Mouse (Mus musculus): ENCODE measurements around the gene Fsd1l. TPM values are rescaled to one million over a fixed set of nuclear protein-coding genes. Genes with fewer than 3 reads are reported as not detected.

The Fsd1l gene
- 1 to 10 TPM; 5.3 to 7.5 TPM for total RNA-seq (2021)
- long read RNA-seq, experiment 1, result 0 reads
- long read RNA-seq, experiment 2, result 0 reads

DNA sequence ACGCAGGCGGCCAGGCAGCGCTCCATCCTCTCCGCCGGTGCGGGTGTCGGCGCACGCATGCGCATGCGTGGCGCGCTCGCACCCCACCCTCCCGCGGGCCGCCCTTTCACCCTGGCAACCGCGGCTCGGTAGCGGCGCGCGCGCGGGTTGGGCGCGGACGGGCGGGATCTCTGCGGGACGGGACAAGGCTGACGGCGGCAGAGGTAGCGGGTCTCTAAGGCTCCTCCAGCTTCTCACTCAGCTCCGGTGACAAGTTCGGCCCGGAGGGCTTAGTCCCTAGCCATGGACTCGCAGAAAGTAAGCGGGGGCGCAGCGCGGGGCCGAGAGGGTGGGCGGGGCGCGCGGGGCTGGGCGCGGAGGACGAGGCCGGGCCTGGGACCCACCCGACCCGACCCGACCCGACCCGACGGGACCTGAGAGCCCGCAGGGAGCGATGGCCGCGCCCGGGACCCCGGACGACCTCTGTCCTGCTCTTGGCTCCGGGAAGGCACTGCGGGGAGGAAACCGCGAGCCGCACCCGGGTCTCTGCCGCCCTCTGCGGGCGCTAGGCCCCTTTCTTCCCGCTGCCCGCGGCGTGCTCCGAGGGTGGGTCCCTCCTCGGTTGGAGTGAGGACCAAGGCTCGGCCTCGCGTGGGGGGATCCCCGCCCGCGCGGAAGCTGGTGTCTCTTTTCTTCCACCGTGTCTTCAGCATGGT lies at the start of gene Fsd1l:
Fsd1l (plus strand) TSS at position 156 of the 695 bp plus-strand sequence.
- DNase-seq (ENCODE audit: low spot score in 2 of 2), result peak; percentile 78

DNA sequence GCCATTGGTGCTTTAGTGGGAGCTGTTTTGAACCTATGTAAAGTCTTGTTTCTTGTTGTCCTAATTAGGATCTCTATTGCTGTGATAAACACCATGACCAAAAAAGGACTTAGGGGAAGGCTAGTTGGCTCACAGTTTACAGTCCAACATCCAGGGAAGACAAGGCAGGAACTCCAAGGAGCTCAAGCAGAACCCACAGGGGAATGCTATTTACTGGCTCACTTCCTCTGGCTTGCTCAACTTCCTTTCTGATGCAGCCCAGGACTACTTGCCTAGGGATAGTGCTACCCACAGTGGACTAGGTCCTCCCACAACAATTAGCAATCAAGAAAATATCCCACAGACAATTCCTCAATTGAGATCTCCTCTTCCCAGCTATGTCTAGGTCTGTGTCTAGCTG lies 43.6 kb upstream of the Fsd1l start:
- DNase-seq (ENCODE audit: low spot score in 2 of 2), result no peak

DNA sequence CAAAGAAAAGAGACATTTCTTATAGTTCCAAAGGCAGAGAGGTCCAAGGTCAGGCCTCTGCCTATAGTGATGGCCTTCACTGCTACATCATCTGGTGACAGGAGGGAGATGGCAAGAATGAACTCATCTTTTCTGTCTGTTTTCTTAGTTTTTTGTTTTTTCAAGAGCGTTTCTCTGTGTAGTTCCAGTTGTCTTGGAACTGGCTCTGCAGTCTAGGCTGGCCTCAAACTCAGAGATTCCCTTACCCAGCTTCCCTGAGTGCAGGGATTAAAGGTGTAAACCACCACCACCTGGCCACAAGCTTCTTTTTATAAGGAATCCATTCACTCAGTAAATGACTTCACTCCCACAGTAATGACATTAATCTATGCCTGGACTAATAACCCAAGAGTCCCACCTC lies 42.3 kb upstream of the Fsd1l start:
- DNase-seq (ENCODE audit: low spot score in 2 of 2), result no peak

DNA sequence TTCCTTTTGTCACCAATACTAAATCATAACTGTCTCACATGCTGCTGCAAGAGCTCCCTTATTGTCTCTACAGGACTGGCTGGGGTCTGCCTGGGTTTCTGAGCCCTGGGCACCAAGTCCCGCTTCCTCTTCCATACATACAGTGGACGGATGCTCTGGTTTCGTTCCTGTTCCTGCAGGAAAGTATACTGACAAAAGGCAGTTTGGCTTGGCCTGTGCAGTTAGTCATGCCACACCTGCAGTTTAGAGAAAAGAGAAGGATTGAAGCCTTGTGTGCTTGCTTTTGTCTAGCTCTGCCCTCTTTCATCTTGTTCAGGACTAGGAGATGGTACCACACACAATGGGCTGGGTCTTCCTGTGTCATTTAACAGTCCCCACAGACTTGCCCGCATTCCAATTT lies 41.8 kb upstream of the Fsd1l start:
- no peak for DNase-seq (ENCODE audit: low spot score in 2 of 2)

GRCm38 (mm10) chr4:53590163-53590562 lies 41.1 kb upstream of the Fsd1l start:
- DNase-seq (ENCODE audit: low spot score in 2 of 2), result no peak

GRCm38 (mm10) chr4:53590691-53591447 lies 40.4 kb upstream of the Fsd1l start:
- no peak for DNase-seq (ENCODE audit: low spot score in 2 of 2)

DNA sequence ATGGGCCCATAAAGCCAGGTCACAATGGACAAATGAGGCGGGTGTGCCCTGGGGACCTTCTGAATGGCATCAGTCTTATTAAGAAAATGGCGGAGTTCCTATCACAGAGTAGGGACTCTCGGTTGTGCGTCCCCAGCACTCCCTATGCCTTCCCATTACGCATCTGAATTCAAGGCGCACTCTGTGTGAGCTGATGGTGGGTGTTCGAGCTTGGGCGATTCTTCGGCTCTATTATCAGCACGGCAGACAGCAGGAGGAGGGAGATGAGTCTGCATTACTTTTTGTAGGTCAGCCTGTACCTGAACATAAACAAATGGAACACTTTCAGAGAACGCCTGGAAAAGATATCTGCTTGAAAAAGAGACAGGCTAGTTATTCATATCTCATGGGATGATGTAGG lies 39.7 kb upstream of the Fsd1l start:
- no peak for DNase-seq (ENCODE audit: low spot score in 2 of 2)

DNA sequence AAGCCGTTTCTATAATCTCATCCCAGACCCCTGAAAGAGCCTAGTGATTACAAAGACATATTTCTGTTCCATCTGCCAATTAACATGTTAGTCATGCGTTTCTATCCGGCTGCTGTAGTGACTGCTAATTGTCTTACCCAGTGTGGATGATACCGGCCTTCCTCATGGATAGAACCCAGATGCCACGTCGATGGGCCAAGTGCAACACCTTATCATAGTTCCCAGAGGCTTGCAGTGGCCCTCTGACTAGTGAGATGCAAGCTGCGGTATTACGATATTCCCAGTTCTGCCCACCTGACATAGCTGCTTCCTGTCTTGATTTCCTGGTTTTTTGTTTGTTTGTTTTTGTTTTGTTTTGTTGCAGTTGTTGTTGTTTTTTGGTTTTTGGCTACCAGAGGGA lies 39.3 kb upstream of the Fsd1l start:
- no peak for DNase-seq (ENCODE audit: low spot score in 2 of 2)

- peak in 1 of 2 experiments; percentile 31 for DNase-seq (ENCODE audit: low spot score in 2 of 2)
These were observed 38.9 kb upstream of the Fsd1l start for GRCm38 (mm10) chr4:53592386-53592785.

- DNase-seq (ENCODE audit: low spot score in 2 of 2), result peak; percentile 34 to 47
These were observed 37.1 kb upstream of the Fsd1l start for GRCm38 (mm10) chr4:53594204-53594603.

GRCm38 (mm10) chr4:53595246-53596062 lies 35.8 kb upstream of the Fsd1l start:
- no peak for DNase-seq (ENCODE audit: low spot score in 2 of 2)

DNA sequence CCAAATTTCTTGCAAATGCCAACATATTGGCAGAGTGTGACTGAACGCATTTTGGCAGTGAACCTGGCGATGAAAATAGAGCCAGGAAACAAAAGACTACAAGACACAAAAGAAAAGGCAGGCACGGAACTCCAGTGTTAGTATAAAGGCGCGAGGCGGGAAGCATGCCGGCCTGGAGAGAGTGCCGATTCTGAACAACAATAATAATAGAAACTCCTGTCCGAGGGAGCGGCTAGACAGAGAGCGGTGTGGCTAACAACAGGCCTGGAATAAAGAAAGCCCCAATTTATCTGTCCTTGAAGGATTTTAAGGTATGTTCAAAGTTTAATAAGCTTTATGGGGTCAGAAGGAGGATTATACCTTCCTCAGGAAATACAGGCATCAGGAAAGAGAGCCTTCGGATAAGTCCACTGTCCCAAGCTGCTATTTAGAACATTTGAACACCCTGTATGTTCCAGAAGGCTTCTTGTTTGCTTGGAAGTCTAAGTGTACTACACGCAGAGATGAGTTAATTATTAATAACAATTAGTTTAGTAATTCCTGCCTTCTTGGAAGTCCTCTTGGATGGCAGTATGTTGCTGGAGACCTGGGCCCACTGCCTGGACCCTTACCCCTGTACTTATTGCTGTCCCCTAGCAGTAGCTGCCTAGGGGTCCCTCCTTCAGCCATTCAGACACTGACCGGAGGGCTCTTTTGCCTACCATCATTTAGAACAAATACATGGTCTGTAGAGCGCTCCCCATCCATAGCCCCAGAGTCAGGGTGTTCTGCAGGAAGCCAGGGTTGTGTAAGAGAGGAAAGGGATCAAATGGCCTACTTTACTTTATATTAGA lies 35.0 kb upstream of the Fsd1l start:
- no peak for DNase-seq (ENCODE audit: low spot score in 2 of 2)

- DNase-seq (ENCODE audit: low spot score in 2 of 2), result no peak
These were observed 30.8 kb upstream of the Fsd1l start for GRCm38 (mm10) chr4:53600462-53600861.

- DNase-seq (ENCODE audit: low spot score in 2 of 2), result no peak
These were observed 16.6 kb upstream of the Fsd1l start for GRCm38 (mm10) chr4:53614576-53615225.

- no peak for DNase-seq (ENCODE audit: low spot score in 2 of 2)
These were observed 13.3 kb upstream of the Fsd1l start for GRCm38 (mm10) chr4:53617968-53618367.

- no peak for DNase-seq (ENCODE audit: low spot score in 2 of 2)
These were observed 11.2 kb upstream of the Fsd1l start for GRCm38 (mm10) chr4:53620104-53620503.

DNA sequence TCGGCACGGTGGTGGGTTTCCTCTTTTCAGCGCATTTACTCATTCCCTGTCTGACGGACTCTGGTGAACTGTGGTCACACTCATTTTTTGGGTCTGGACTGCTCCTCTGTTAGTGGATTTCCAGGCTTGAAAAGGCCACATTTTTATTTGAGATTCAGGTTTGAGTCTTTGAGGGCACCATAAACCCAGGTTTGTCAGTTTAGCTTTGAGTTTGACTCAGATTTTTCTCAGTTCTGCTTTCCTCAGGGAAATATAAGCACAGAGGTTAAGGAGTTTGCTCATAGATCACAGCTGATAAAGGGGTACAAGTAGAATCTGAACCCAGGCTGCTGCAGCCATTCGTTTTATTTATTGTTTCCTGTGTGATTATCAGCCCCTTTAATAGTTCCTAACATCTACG lies 10.2 kb upstream of the Fsd1l start:
- DNase-seq (ENCODE audit: low spot score in 2 of 2), result no peak

- no peak for DNase-seq (ENCODE audit: low spot score in 2 of 2)
These were observed 9.8 kb upstream of the Fsd1l start for GRCm38 (mm10) chr4:53621490-53621889.

DNA sequence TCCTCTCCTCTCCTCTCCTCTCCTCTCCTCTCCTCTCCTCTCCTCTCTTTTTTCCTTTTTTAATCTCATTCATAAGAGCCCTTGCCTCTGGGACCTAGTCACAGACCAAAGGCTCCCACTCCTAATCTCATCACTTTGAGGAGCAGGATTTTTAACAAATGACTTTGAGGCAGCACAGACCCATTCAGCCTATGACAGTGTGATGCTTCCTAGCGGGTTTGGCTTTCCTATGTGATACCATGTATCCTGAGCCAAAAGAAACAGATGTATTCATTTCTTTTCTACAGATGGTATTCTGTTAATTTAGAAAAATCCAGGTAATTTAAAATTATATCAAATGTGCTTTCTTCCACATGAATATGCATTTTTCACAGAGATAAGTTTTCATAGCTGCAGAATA lies 7.6 kb upstream of the Fsd1l start:
- no peak for DNase-seq (ENCODE audit: low spot score in 2 of 2)

DNA sequence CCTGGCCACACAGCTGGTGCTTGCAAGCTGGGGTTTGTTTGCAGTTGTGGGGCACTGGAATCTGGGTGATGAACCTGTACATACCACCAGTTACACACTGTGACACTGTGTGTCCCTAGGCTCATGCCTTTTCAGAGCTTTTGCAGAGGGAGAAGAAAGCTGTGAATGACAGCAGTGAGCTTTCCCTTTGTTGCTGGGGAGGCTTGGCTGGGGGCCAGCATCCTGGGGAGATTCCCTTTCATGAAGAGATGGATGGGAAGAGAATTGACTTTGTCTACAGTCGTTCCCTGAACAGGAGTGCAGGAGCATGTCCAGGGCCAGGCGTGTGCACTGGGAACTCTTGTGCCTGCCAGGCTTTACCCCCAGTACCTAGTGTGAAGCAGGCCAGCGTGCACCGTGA lies 6.5 kb upstream of the Fsd1l start:
- peak in 1 of 2 experiments; percentile 38 for DNase-seq (ENCODE audit: low spot score in 2 of 2)
